Mouse (Mus musculus): ENCODE results near the gene Pou3f3.

Gene Pou3f3

GRCm38 (mm10) chr1:42694665-42695577, 647 bp upstream of the Pou3f3 start:
- in situ Hi-C loops (cut with MboI), result no loop called here

- in situ Hi-C loops (cut with MboI), result no loop called here
Observed at GRCm38 (mm10) chr1:42696371-42697031, 933 bp downstream of the Pou3f3 start.

GRCm38 (mm10) chr1:42697321-42697755, 1.8 kb downstream of the Pou3f3 start:
- in situ Hi-C loops (cut with MboI), result no loop called here

GRCm38 (mm10) chr1:42697756-42698583, 2.4 kb downstream of the Pou3f3 start:
- in situ Hi-C loops (cut with MboI), result no loop called here

GRCm38 (mm10) chr1:42698584-42699333, 3.2 kb downstream of the Pou3f3 start:
- in situ Hi-C loops (cut with MboI), result no loop called here

GRCm38 (mm10) chr1:42699471-42699871, 3.9 kb downstream of the Pou3f3 start:
- in situ Hi-C loops (cut with MboI), result no loop called here

- in situ Hi-C loops (cut with MboI), result no loop called here
Observed at GRCm38 (mm10) chr1:42700171-42700570, 4.6 kb downstream of the Pou3f3 start.

- in situ Hi-C loops (cut with MboI), result no loop called here
Observed at GRCm38 (mm10) chr1:42700815-42701214, 5.2 kb downstream of the Pou3f3 start.

GRCm38 (mm10) chr1:42701833-42702611, 6.5 kb downstream of the Pou3f3 start:
- in situ Hi-C loops (cut with MboI), result no loop called here

GRCm38 (mm10) chr1:42702984-42703383, 7.4 kb downstream of the Pou3f3 start:
- in situ Hi-C loops (cut with MboI), result no loop called here

- in situ Hi-C loops (cut with MboI), result no loop called here
Observed at GRCm38 (mm10) chr1:42703424-42703823, 7.9 kb downstream of the Pou3f3 start.

- in situ Hi-C loops (cut with MboI), result no loop called here
Observed at GRCm38 (mm10) chr1:42703851-42704613, 8.5 kb downstream of the Pou3f3 start.

- in situ Hi-C loops (cut with MboI), result no loop called here
Observed at GRCm38 (mm10) chr1:42704981-42705810, 9.6 kb downstream of the Pou3f3 start.

GRCm38 (mm10) chr1:42705811-42706160, 10.2 kb downstream of the Pou3f3 start:
- in situ Hi-C loops (cut with MboI), result no loop called here

- in situ Hi-C loops (cut with MboI), result no loop called here
Observed at GRCm38 (mm10) chr1:42707196-42707595, 11.6 kb downstream of the Pou3f3 start.

- in situ Hi-C loops (cut with MboI), result no loop called here
Observed at GRCm38 (mm10) chr1:42707611-42708130, 12.1 kb downstream of the Pou3f3 start.

- in situ Hi-C loops (cut with MboI), result no loop called here
Observed at GRCm38 (mm10) chr1:42709024-42709423, 13.5 kb downstream of the Pou3f3 start.

- in situ Hi-C loops (cut with MboI), result no loop called here
Observed at GRCm38 (mm10) chr1:42709431-42710160, 14.0 kb downstream of the Pou3f3 start.

All from mature B cell (primary cell).